Mouse (Mus musculus): ENCODE results near the gene Sec1. TPM values are rescaled to one million over a fixed set of nuclear protein-coding genes. Genes with fewer than 3 reads are reported as not detected.

Sec1 gene
- polyA plus RNA-seq, 1 experiment from 2014 or later, result not detected

DNA sequence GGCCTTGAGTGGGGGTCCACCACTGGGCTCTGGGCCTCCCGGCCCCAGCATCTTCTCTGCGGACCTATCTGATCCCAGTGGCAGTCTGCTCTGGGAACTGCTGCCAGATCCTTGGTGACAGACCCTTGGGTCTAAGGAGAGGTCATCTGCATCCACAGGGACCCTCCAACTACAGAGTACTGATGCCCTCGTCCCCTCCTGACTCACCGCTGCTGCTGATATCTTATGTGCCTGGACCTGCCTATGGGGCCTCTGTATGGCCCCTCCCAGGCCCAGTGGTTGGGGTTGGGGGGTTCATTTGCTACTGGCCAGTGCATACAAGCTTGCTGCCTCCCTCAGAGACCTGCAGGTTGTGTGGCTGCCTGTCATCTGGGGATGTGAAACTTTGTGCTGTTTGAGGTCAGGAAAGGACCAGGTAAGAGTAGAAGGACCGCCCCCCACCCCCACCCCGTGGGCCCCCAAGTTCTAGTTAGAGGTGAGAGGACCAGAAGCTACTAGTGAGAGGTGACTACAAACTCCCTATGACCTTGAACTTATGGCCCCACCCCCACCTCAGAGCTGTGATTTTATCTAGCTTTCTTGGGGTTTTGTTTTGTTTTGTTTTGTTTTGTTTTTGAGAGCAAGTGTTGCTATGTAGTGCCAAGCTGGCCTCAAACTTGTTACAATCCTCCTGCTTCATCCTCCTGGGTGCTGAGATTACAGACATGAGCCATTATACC, 49.2 kb downstream of the Sec1 start:
- H3K4me2 ChIP-seq, result no peak overlapping the region
- no peaks in the 10 kb centered on the region for H3K9me3 ChIP-seq (replicated peaks)
- H3K27me3 ChIP-seq, result peaks cover 22% of the 10 kb centered on the region; the same call in 1 of the 2 replicates
- 60% methylated on average over 6 of the region's 6 CpGs for WGBS (ENCODE audit: insufficient replicate concordance)
- no peaks in the 10 kb centered on the region for H3K36me3 ChIP-seq
- no peak overlapping the region for H3K27ac ChIP-seq
- H3K4me3 ChIP-seq (replicated peaks), result no peak overlapping the region
- no peak overlapping the region for H3K9ac ChIP-seq
- DNase-seq, result no peak
- H3K4me1 ChIP-seq (replicated peaks), result peaks cover 23% of the 10 kb centered on the region
- no peak for ATAC-seq (ENCODE audit: low read depth)

DNA sequence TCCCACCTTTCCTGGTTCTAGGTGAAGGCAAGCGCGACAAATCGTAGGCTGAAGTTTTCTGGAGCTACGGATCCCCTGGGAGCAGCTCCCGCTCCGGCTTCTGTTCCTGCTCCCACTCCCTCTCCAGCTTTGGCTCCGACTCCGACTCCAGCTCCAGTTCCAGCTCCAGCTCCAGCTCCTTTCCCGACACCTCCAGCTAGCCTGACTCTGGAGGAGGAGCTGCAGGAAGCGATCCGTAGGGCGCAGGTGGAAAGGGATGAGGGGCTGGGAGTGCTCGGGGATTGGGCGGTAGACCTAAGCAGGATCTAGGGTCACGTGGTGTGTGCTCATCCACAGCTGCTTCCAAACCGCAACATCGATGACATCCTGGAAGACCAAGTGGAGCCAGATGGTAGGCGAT, 50.0 kb downstream of the Sec1 start:
- Histone ChIP-seq H3K27ac (no peak overlapping the region), H3K4me3 (replicated peaks) (peak overlapping the region; percentile 47; the same call in 1 of the 2 replicates), H3K4me2 (peak overlapping the region; percentile 69), H3K27me3 (peaks cover 22% of the 10 kb centered on the region; the same call in 1 of the 2 replicates), H3K9ac (no peak overlapping the region), H3K9me3 (replicated peaks) (no peaks in the 10 kb centered on the region), H3K4me1 (replicated peaks) (peaks cover 23% of the 10 kb centered on the region), H3K36me3 (no peaks in the 10 kb centered on the region)
- 10% methylated on average over 18 of the region's 18 CpGs for WGBS (ENCODE audit: insufficient replicate concordance)
- DNase-seq (no peak), ATAC-seq (ENCODE audit: low read depth) (no peak)

DNA sequence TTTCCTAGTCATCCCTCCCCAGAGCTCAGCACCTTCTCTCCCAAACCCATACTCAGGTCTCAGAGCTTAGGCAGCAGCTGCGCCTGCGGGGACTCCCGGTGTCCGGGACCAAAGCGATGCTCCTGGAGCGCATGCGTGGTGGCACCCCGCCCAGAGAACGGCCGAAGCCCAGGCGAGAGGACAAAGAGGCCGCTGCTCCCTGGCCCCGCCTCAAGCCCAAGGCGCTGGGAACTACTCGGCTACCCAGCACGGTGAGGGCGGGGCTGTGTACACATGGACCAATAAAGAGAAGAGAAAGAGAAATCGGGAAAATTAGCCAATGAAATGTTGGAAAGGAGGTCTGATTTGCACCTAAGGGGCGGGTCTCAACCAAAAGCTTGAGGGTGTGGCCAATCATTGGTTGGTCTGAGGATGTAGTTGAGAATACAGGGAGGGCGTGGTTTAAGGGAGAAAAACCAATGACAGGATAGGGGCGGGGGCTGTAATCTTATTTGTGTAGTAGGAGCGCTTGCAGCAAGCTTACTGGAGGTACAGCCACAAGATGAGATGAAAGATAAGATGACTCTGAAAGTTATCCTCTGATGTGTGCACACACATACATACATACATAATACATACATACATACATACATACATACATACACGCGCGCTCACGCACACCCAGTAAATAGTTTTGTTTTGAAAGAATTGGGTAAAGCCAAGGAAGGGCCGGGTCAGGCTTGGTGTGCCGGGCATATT, 50.6 kb downstream of the Sec1 start:
- H3K27me3 ChIP-seq, result peaks cover 22% of the 10 kb centered on the region; the same call in 1 of the 2 replicates
- DNase-seq (peak; percentile 73), ATAC-seq (ENCODE audit: low read depth) (peak; percentile 85)
- peak overlapping the region; percentile 69 for H3K4me2 ChIP-seq
- WGBS (ENCODE audit: insufficient replicate concordance), result 3% methylated on average over 28 of the region's 28 CpGs
- no peaks in the 10 kb centered on the region for H3K9me3 ChIP-seq (replicated peaks)
- no peak overlapping the region for H3K27ac ChIP-seq
- H3K9ac ChIP-seq, result peak overlapping the region; percentile 55
- H3K36me3 ChIP-seq, result no peaks in the 10 kb centered on the region
- H3K4me1 ChIP-seq (replicated peaks), result peaks cover 23% of the 10 kb centered on the region
- peak overlapping the region; percentile 47 for H3K4me3 ChIP-seq (replicated peaks)

DNA sequence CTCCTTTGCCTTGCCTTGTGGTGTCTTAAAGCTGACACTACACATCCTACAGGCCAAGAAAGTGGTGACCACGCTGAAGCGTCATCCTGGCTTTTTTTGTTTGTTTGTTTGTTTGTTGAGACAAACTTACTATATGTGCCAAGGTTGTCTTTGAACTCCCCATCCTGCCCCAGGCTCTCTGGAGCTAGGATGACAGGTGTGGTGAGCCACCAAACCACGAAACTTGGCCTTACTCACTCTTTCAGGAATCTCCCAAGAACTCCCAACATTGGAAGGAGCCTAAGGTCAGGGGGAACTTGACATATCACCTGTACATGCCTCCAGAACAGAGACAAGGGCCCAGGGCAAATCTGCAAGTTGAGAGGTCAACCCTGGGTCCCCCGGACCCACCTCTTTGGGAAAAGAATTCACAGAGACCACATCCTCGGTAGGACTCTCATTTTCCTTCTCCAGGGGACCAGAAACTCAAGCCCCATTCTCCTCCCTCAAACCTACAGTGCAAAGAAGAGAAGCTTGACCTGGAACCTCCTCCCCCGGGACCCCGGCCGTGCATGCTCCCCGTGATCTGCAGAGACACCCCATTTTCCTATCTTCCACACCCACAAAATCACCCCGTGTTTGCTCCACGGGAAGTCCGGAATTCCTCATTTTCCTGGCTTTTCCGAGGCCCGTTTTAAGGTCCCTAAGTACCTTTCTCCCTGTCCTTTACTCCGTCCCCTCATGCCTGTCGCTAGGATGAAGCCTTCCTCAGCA, 51.5 kb downstream of the Sec1 start:
- WGBS (ENCODE audit: insufficient replicate concordance), result 39% methylated on average over 16 of the region's 16 CpGs
- H3K4me2 ChIP-seq, result peak overlapping the region; percentile 69
- ATAC-seq (ENCODE audit: low read depth) (no peak), DNase-seq (no peak)
- H3K36me3 ChIP-seq, result no peaks in the 10 kb centered on the region
- peaks cover 21% of the 10 kb centered on the region; the same call in 1 of the 2 replicates for H3K27me3 ChIP-seq
- H3K9ac ChIP-seq, result peak overlapping the region; percentile 55
- no peak overlapping the region for H3K27ac ChIP-seq
- H3K9me3 ChIP-seq (replicated peaks), result no peaks in the 10 kb centered on the region
- peaks cover 23% of the 10 kb centered on the region for H3K4me1 ChIP-seq (replicated peaks)
- H3K4me3 ChIP-seq (replicated peaks), result peak overlapping the region; percentile 47

DNA sequence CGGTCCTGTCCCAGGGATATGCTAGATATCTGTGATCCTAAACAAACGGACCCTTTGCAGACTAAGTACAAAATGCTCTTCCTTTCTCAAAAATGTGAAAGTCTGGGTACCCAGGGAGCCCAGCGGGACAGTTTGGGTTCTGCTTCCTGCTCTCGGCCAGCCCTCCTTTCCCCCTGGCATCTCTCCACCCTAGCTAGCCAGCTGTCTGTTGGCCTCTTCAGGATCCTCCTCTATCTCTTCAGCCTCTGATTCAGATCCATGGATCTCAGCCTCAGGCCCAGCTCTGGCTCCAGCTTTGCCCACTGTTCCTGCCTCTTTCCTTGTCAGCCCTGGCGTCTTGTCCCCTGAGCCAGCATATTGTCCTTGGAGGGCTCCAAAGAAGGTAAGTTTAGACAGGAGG, 52.1 kb downstream of the Sec1 start:
- DNase-seq (no peak), ATAC-seq (ENCODE audit: low read depth) (no peak)
- no peak overlapping the region for H3K4me3 ChIP-seq (replicated peaks)
- H3K9ac ChIP-seq, result no peak overlapping the region
- no peak overlapping the region for H3K27ac ChIP-seq
- peaks cover 23% of the 10 kb centered on the region for H3K4me1 ChIP-seq (replicated peaks)
- H3K4me2 ChIP-seq, result no peak overlapping the region
- H3K27me3 ChIP-seq, result peaks cover 15% of the 10 kb centered on the region; the same call in 1 of the 2 replicates
- H3K9me3 ChIP-seq (replicated peaks), result no peaks in the 10 kb centered on the region
- 75% methylated on average over 5 of the region's 5 CpGs for WGBS (ENCODE audit: insufficient replicate concordance)
- H3K36me3 ChIP-seq, result no peaks in the 10 kb centered on the region

DNA sequence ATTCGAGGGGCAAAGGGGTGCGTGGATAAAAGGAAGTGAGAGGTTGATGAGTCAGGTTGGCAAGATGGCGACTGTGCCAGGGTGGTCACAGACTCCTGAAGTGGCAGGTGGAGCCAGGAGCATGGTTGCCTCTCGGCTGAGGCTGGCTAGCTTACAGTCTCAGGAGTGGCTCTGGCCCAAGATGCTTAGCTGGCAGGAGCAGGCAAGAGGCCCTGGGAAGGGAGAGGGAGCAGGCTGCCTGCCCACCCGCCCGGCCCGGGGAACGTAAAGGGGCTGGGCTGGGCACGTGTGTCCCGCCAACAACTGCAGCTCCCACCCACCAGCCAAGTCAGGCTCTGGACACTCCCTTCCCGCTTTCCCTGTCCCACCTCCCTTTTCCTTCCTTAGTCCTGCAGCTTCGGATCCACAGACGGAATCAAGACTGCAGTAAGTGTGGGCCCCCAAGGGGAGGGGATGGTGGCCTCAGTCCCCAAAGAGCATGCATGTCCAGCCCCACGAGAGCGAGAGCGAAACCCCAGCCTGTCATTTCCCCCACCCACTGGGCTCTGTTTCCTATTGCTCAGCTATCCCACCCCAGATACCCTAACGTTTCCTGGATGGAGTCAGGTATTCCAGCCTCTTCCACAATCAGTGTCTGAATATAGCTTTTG, 52.7 kb downstream of the Sec1 start:
- Histone ChIP-seq H3K27ac (no peak overlapping the region), H3K4me1 (replicated peaks) (peaks cover 24% of the 10 kb centered on the region), H3K4me2 (no peak overlapping the region), H3K27me3 (peaks cover 14% of the 10 kb centered on the region; the same call in 1 of the 2 replicates), H3K9ac (no peak overlapping the region), H3K36me3 (no peaks in the 10 kb centered on the region), H3K4me3 (replicated peaks) (no peak overlapping the region), H3K9me3 (replicated peaks) (no peaks in the 10 kb centered on the region)
- 62% methylated on average over 17 of the region's 17 CpGs for WGBS (ENCODE audit: insufficient replicate concordance)
- no peak for DNase-seq
- no peak for ATAC-seq (ENCODE audit: low read depth)

DNA sequence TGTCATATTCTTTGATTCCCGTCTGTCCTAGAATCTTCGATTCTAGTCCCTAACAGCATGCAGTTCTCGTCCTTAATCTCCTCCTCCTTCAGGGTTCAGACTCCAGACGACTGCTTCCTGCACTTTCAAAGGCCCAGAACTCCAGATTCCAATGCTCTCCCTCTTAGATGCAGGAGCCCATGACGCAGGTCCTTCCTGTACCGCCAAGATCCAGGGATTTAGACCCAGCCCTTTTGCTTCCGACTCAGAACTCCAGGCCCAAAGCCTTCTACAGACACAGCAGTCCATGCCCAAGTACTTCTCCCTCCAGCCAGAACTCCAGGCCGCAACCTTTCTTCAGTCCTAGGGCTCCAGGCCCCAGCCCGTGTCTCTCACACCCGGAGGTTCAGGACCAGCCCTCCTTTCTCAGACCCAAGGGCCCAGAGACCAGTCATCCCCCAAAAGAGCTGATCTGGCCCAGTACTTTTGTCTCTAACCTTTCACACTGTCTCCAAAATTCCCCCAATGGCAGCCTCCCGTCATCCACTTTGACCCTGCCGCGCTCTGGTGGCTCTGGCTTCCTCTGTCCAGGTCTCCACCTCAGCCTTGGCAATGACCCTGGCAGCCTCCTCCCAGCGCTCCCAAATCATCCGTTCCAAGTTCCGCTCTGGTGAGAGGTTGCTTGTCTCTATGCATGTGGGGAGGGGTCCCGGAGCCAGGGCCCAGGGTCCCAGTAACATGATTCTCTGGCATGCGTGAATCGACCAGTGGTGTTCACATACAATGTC, 53.8 kb downstream of the Sec1 start:
- no peak overlapping the region for H3K4me2 ChIP-seq
- H3K36me3 ChIP-seq, result no peaks in the 10 kb centered on the region
- H3K27me3 ChIP-seq, result peaks cover 14% of the 10 kb centered on the region; the same call in 1 of the 2 replicates
- ATAC-seq (ENCODE audit: low read depth) (no peak), DNase-seq (no peak)
- no peaks in the 10 kb centered on the region for H3K9me3 ChIP-seq (replicated peaks)
- no peak overlapping the region for H3K27ac ChIP-seq
- H3K9ac ChIP-seq, result no peak overlapping the region
- H3K4me3 ChIP-seq (replicated peaks), result no peak overlapping the region
- 73% methylated on average over 19 of the region's 19 CpGs for WGBS (ENCODE audit: insufficient replicate concordance)
- peaks cover 30% of the 10 kb centered on the region for H3K4me1 ChIP-seq (replicated peaks)

DNA sequence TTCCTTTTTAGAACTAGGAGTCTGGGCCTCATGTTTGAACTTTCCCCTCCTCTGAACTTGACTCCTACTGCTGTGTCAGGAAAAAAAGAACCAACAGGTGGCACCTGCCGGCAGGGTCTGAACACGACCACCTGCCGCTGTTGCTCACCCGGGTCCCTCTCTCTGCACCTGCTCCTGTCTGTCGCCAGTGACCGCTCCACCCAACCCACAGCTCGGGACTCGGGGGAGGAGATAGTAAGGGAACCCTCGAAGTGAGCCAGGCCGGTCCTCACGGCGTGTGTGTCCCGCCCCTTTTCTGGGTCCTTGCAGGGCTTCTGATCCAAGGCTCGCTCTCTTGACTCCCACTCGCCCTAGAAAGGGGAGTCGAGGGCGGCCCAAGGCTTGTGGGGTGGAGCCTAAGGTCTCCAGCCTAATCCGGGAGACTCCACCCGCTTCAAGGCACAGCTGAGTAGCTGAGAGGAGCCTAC, 54.6 kb downstream of the Sec1 start, which contains the start of gene Mamstr:
Gene Mamstr (plus strand): TSS at position 417 of the 467 bp plus-strand sequence.
- H3K27ac ChIP-seq, result no peak within 1 kb of the TSS
- H3K4me3 ChIP-seq (replicated peaks), result no peak within 1 kb of the TSS

DNA sequence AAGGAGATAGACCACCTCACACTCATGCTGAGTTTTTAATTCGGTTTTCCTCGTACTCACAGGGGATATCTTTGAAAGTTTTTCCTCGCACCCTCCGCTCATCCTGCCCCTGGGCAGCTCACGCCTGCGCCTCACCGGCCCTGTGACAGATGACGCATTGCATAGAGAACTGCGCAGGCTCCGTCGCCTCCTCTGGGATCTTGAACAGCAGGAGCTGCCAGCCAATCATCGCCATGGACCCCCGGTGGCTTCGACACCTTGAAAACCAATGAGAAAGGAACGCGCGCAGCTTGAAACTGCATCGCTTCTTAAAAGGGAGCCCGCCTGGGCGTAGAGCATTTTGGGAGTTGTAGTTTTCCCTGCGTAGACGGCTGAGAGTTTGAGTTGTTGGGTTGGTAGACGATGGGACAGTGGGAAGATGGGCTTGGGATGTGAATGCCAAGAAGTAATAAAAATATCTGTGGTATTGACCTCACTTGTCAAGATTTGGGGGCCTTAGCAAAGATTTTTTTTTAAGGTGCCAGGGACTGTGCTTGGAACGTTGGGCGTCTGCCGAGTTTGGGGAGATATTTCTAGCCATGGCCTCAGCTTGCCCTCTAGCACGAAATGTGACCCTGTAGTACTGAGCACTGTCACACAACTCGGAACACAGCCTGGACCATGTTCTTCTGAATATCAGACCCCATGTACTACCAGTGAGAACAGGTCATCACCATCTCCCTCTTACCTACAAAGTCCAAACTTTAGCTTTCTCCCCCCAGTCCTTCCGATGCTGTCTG, 55.4 kb downstream of the Sec1 start:
- Histone ChIP-seq H3K9ac (no peak overlapping the region), H3K4me2 (peak overlapping the region; percentile 28; the same call in 1 of the 2 replicates), H3K27ac (no peak overlapping the region), H3K4me1 (replicated peaks) (peaks cover 25% of the 10 kb centered on the region), H3K27me3 (0 out of 2 replicates have a peak, but pooled peaks cover 5% of the 10 kb centered on the region), H3K4me3 (replicated peaks) (no peak overlapping the region), H3K36me3 (no peaks in the 10 kb centered on the region), H3K9me3 (replicated peaks) (no peaks in the 10 kb centered on the region)
- DNase-seq, result peak; percentile 34
- peak; percentile 61 for ATAC-seq (ENCODE audit: low read depth)
- WGBS (ENCODE audit: insufficient replicate concordance), result 68% methylated on average over 29 of the region's 29 CpGs

More for the DNA sequence above, 54.6 kb downstream of the Sec1 start, which contains the start of gene Mamstr:
- Histone ChIP-seq H3K9me3 (replicated peaks) (no peaks in the 10 kb centered on the region), H3K27me3 (peaks cover 9% of the 10 kb centered on the region; the same call in 1 of the 2 replicates), H3K4me1 (replicated peaks) (peaks cover 30% of the 10 kb centered on the region), H3K36me3 (no peaks in the 10 kb centered on the region), H3K4me2 (no peak within 1 kb of the TSS), H3K9ac (no peak within 1 kb of the TSS)
- ATAC-seq (ENCODE audit: low read depth) (no peak), DNase-seq (no peak)
- 58% methylated on average over 19 of the region's 19 CpGs for WGBS (ENCODE audit: insufficient replicate concordance)

All from liver, embryonic 13.5 days (tissue).